Mouse (Mus musculus): ENCODE measurements around the gene Gm49358.

- TF ChIP-seq GATA1 (IDR thresholded peaks at IDR 0.05; ENCODE audit: borderline replicate concordance, low read length): no peak
- TF ChIP-seq FLI1 (IDR thresholded peaks at IDR 0.05; ENCODE audit: low read length): no peak
Observed at GRCm38 (mm10) chr10:86794794-86795535, 31.2 kb downstream of the Gm49358 start.

Data from megakaryocyte, embryonic 14.5 days (primary cell).